Mouse (Mus musculus): ENCODE measurements around the gene Farp1.

DNA sequence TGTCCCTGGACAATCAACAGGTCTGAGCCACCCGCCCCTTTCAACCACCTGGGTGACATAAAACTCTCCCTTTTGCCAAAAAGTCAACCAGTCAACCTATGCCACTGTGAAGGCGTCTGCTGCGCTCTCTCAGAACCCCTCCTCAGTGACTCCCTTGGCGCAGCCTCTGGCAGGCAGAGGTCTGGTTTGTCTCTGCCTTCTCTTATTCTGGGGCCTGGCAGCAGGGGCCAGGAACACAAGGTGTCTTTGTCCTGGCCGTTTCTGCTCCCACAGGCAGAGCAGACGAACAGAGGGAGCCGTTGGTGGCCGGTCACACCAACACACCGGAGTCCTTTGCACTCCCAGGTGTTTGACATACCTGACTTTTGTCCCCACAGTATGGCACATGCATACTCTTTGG is 57.5 kb downstream of the Farp1 start:
- TF ChIP-seq EP300 (IDR thresholded peaks at IDR 0.05; ENCODE audit: low read depth), result no peak
- no peak for TF ChIP-seq CTCF (IDR thresholded peaks at IDR 0.05; ENCODE audit: low read depth)
